Mouse (Mus musculus) kidney, adult 2 months (tissue): ENCODE results near the gene Nxnl1. TPM values are rescaled to one million over a fixed set of nuclear protein-coding genes. Genes with fewer than 3 reads are reported as not detected.

Experiments
- DNase-seq: peaks from one replicate; pipeline ENCODE4 v3.0.0; 2021
- H3K27ac ChIP-seq: fragments of 200-500 bp; 2 replicates; pipeline ENCODE4 v1.5.1; 2012; ENCODE audit warnings: low read depth, low read length, control low read depth, inconsistent platforms; ENCODE audit not compliant: insufficient read depth
- H3K27me3 ChIP-seq: fragments of 200-500 bp; replicated peaks from 2 replicates; pipeline ENCODE4 v1.6.1; 2012; ENCODE audit warnings: mild to moderate bottlenecking, moderate library complexity, low read length, inconsistent platforms; ENCODE audit not compliant: control insufficient read depth, insufficient read depth
- H3K36me3 ChIP-seq: fragments of 200-500 bp; 2 replicates; pipeline ENCODE4 v1.6.1; 2012; ENCODE audit warnings: mild to moderate bottlenecking, moderate library complexity, low read length, inconsistent platforms; ENCODE audit not compliant: control insufficient read depth, insufficient read depth
- H3K4me1 ChIP-seq: fragments of 200-500 bp; 2 replicates; pipeline ENCODE4 v1.6.1; 2011; ENCODE audit warnings: low read length; ENCODE audit not compliant: control insufficient read depth, insufficient read depth
- H3K4me3 ChIP-seq: fragments of 200-500 bp; 2 replicates; pipeline ENCODE4 v1.5.1; 2011; ENCODE audit warnings: mild to moderate bottlenecking, low read depth, low read length, control low read depth; ENCODE audit not compliant: insufficient read depth
- CTCF ChIP-seq: fragments of 200-500 bp; conservative IDR thresholded peaks from 2 replicates; pipeline ENCODE4 v1.5.1; 2011; ENCODE audit warnings: low read depth, mild to moderate bottlenecking, control low read depth, low read length, moderate library complexity, mixed read lengths; ENCODE audit not compliant: insufficient read depth, insufficient read length
- POLR2A ChIP-seq: fragments of 200-500 bp; IDR thresholded peaks from one replicate; pipeline ENCODE4 v1.6.1; 2011; ENCODE audit warnings: low read depth, low read length, control low read depth
- WGBS: fragments of 180-500 bp; shearing (Covaris S2); methylation state at CpG from one replicate; pipeline ENCODE4 v1.1.7; 2018; 5-methylcytosine and 5-hydroxymethylcytosine counted together
- polyA plus RNA-seq: library from polyadenylated mRNA; depleted of rRNA; stranded (reverse); fragments of >200 nt; gene quantifications from 2 replicates; pipeline ENCODE4 v1.2.3, GENCODE M21; 2012; rRNA removed

Nxnl1 gene
- polyA plus RNA-seq, 1 experiment: 0.14 TPM

- no peak overlapping the region for H3K4me3 ChIP-seq
- 28% methylated on average over 6 of the region's 6 CpGs for WGBS
- H3K27me3 ChIP-seq: no peaks in the 10 kb centered on the region
- H3K4me1 ChIP-seq: no peaks in the 10 kb centered on the region
- no peak for TF ChIP-seq POLR2A
- no peak for TF ChIP-seq CTCF
- H3K27ac ChIP-seq: no peak overlapping the region
- DNase-seq: peak; percentile 84
- no peaks in the 10 kb centered on the region for H3K36me3 ChIP-seq
Measured at GRCm38 (mm10) chr8:71516786-71517185, 49.6 kb downstream of the Nxnl1 start.

GRCm38 (mm10) chr8:71515043-71515442, 51.4 kb downstream of the Nxnl1 start:
- 78% methylated on average over 5 of the region's 5 CpGs for WGBS
- Histone ChIP-seq H3K4me3 (no peak overlapping the region), H3K36me3 (no peaks in the 10 kb centered on the region), H3K4me1 (no peaks in the 10 kb centered on the region), H3K27me3 (no peaks in the 10 kb centered on the region), H3K27ac (no peak overlapping the region)
- TF ChIP-seq CTCF: 0 out of 2 replicates have a peak, but pooled peaks have one; percentile 4
- no peak for TF ChIP-seq POLR2A
- DNase-seq: no peak

- Histone ChIP-seq H3K4me3 (no peak overlapping the region), H3K4me1 (no peaks in the 10 kb centered on the region), H3K27me3 (no peaks in the 10 kb centered on the region), H3K36me3 (no peaks in the 10 kb centered on the region), H3K27ac (peak overlapping the region; percentile 57; the same call in 1 of the 2 replicates)
- TF ChIP-seq CTCF (0 out of 2 replicates have a peak, but pooled peaks have one; percentile 6), POLR2A (no peak)
- peak; percentile 69 for DNase-seq
- 53% methylated on average over 15 of the region's 15 CpGs for WGBS
Measured at GRCm38 (mm10) chr8:71513018-71513754, 53.2 kb downstream of the Nxnl1 start.

GRCm38 (mm10) chr8:71511644-71512043, 54.8 kb downstream of the Nxnl1 start, which contains the start of gene Plvap:
Gene Plvap (minus strand): TSS chr8:71511752.
- H3K36me3 ChIP-seq: no peaks in the 10 kb centered on the region
- H3K4me1 ChIP-seq: 0 out of 2 replicates have a peak, but pooled peaks cover 3% of the 10 kb centered on the region
- H3K4me3 ChIP-seq: peak within 1 kb of the TSS; percentile 63
- WGBS: 29% methylated on average over 14 of the region's 14 CpGs
- no peaks in the 10 kb centered on the region for H3K27me3 ChIP-seq
- TF ChIP-seq POLR2A (peak; percentile 50), CTCF (no peak)
- peak within 1 kb of the TSS; percentile 77 for H3K27ac ChIP-seq
- peak; percentile 81 for DNase-seq

Other genes with a start within 250 kb of the Nxnl1 start
- 111 and 127 TPM in 2 replicates for gene Use1, start 199.8 kb downstream of the Nxnl1 start, polyA plus RNA-seq
- gene Ocel1, start 195.3 kb downstream of the Nxnl1 start, polyA plus RNA-seq: 12.5 and 14.2 TPM in 2 replicates
- gene Nr2f6, start 184.6 kb downstream of the Nxnl1 start, polyA plus RNA-seq: 177 and 264 TPM in 2 replicates
- gene Ushbp1, start 170.8 kb downstream of the Nxnl1 start, polyA plus RNA-seq: 38.5 and 43.4 TPM in 2 replicates
- 153 and 162 TPM in 2 replicates for gene Babam1, start 169.7 kb downstream of the Nxnl1 start, polyA plus RNA-seq
- 0.28 and 0.79 TPM in 2 replicates for gene Ankle1, start 160.6 kb downstream of the Nxnl1 start, polyA plus RNA-seq
- 29.8 and 38.3 TPM in 2 replicates for gene Abhd8, start 102.9 kb downstream of the Nxnl1 start, polyA plus RNA-seq
- gene Mrpl34, start 101.6 kb downstream of the Nxnl1 start, polyA plus RNA-seq: 168 and 186 TPM in 2 replicates
- 61.5 and 62.6 TPM in 2 replicates for gene Dda1, start 97.4 kb downstream of the Nxnl1 start, polyA plus RNA-seq
- 12.6 and 15.2 TPM in 2 replicates for gene Ano8, start 80.6 kb downstream of the Nxnl1 start, polyA plus RNA-seq
- 20.2 and 25.0 TPM in 2 replicates for gene Gtpbp3, start 78.5 kb downstream of the Nxnl1 start, polyA plus RNA-seq
- 502 and 542 TPM in 2 replicates for gene Plvap, start 54.8 kb downstream of the Nxnl1 start, polyA plus RNA-seq
- 0.09 TPM in 1 of 2 replicates, not detected in the other for gene Ccdc194, start 40.9 kb downstream of the Nxnl1 start, polyA plus RNA-seq
- 167 and 184 TPM in 2 replicates for gene Bst2, start 29.1 kb downstream of the Nxnl1 start, polyA plus RNA-seq
- 136 and 164 TPM in 2 replicates for gene Mvb12a, start 23.7 kb downstream of the Nxnl1 start, polyA plus RNA-seq
- gene Tmem221, start 7.7 kb downstream of the Nxnl1 start, polyA plus RNA-seq: 7.8 and 8.4 TPM in 2 replicates
- gene Slc27a1, start 2.3 kb upstream of the Nxnl1 start, polyA plus RNA-seq: 146 and 182 TPM in 2 replicates
- gene Pgls, start 25.6 kb upstream of the Nxnl1 start, polyA plus RNA-seq: 134 TPM in 2 replicates
- 1.2 and 2.4 TPM in 2 replicates for gene Fam129c, start 31.0 kb upstream of the Nxnl1 start, polyA plus RNA-seq
- gene Colgalt1, start 44.4 kb upstream of the Nxnl1 start, polyA plus RNA-seq: 62.2 and 70.4 TPM in 2 replicates
- gene Unc13a, start 105.2 kb upstream of the Nxnl1 start, polyA plus RNA-seq: 1.3 and 2.1 TPM in 2 replicates
- gene Jak3, start 109.7 kb upstream of the Nxnl1 start, polyA plus RNA-seq: 15.1 and 16.5 TPM in 2 replicates
- 14.5 and 17.8 TPM in 2 replicates for gene Insl3, start 122.6 kb upstream of the Nxnl1 start, polyA plus RNA-seq
- 5.5 and 5.9 TPM in 2 replicates for gene B3gnt3, start 135.2 kb upstream of the Nxnl1 start, polyA plus RNA-seq
- gene Fcho1, start 159.1 kb upstream of the Nxnl1 start, polyA plus RNA-seq: 4.2 and 9.5 TPM in 2 replicates